Mouse (Mus musculus) G1E-ER4 (cell line): ENCODE data around the gene Zfp950. TPM values are rescaled to one million over a fixed set of nuclear protein-coding genes. Genes with fewer than 3 reads are reported as not detected.

Source experiments
- GATA1 ChIP-seq: IDR thresholded peaks from one replicate; pipeline ENCODE4 v1.8.0; 2012; ENCODE audit warnings: low read length, inconsistent platforms
- polyA plus RNA-seq: library from polyadenylated mRNA; stranded (reverse); fragments of >175 nt; gene quantifications from 2 replicates; pipeline ENCODE4 v1.2.3, GENCODE M21; 2012

Gene Zfp950
- polyA plus RNA-seq, 1 experiment, result 0.16 TPM

DNA sequence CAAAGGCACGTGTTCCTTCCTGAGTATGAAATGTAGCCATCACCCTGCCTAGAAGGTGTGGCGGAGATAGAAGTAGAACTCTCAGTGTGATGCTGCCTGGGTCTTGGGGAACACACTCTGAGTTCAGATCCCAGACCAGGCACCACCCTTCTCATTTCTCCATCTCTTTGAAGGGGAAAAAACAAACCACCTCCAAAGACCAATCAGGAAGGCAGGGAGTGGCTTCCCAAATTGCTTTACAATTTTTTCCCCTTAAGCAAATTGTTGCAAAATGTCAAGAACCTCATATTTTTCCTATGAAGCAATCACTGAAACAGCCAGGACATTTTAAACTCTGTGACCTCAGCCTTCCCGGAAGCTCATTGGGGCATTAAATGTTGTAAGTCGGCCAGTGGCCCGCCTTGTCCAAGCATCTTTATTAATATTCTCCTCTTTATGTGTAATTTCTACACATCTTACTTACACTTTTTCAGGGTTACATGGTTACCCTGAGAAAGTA, 60.3 kb downstream of the Zfp950 start:
- TF ChIP-seq GATA1, result no peak

DNA sequence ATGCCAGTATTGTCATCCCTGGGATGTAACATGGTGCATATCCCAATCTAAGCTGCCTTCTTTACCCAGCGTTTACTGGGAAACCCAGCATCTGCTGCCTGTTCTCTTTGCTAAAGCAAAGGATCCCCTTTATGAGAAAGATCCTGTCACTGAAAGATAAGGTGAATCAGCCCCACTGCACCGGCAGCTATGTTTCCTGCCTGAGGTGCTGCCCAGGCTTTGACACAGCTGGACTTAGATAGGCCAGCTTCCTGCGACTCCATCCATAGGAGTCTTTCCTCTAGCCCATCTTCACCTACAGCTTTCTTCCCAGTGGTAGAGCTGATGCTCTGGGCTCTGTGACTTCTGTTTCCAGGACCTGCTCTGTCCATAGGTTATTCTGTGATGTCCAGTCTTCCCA, 62.0 kb downstream of the Zfp950 start:
- TF ChIP-seq GATA1, result no peak

DNA sequence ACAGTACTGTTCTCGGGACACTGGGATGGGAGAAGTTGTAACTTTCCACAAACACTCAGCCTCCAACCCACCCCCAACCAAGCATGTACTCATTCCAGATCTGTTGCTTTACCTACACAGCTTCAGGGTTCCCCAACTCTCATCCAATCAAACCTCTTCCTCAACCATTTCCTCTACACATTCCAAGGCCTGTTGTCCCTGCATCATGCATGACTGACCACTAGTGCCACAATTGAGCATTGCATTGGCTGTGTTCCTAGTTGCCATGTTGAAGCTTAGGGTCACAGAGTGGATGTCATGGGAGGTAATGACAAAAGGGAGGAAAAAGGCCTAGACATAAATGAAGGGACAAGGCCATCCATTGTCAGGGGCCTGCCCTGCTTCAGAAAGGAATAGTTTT, 75.6 kb downstream of the Zfp950 start:
- TF ChIP-seq GATA1, result no peak

DNA sequence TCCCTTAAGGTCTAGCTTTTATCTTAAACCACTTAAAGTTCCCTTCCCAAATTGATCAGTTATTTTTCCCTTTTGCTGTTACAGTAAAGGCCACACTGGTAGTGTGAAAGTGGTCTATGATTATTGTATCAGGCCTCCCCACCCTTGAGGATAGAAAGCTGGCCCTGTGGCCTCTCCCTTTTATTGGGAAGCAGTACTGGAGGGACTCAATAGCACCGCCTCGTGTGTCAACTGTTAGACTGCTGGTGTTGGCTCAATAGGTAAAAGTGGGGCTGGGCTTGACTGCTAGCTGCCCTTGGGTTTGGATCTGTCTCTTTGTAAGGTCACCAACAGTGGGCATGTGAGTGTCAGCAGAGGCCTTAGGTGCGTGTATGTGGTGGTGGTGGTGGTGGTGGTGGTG, 76.3 kb downstream of the Zfp950 start:
- no peak for TF ChIP-seq GATA1

DNA sequence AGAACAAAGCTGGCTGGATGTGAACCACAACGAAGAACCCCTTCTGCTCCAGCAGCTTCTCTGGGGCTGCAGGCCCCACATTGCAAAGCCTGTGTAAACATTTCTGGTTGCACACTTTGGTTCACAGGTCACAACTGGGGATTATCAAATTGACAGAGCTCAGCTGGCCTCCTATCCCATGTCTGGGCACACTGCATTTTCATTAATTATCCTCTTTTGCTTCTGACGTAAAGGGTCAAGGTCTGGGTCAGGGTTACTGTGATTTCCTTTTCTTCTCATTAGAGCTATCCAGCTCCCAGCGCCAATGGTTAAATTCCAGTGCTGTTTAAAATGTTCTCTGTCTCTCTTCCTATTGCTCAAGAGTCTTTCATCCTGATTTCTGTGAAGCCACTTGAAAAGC, 83.1 kb downstream of the Zfp950 start:
- TF ChIP-seq GATA1, result no peak

DNA sequence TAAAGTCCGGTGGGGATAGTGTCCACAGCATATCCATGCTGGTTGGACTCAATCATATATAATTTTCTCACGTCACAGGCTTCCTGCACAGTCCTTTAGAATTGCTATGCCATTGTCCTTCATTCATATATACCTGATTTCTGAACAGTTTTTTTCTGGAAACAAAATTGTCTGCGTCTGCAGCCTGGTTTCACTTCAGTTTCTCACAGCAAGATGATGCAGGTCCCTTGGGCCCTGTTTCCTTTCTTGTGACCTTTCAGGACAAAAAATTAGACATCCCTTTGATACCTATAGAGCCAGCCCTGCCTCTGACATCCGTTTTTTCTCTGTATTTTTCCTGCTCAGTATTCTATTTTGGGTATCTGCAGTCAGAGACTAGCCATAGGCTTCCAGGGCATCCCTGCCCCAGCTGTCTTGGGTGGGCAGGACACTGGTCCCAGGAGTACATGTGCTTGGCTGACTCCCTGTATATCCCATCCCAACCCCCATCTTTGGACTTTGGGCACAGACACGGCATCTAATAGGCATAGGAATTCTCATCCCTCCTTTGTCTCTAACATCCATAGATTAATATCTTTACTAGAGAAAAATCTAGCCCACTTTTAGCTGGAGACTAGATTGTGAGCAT, 83.7 kb downstream of the Zfp950 start:
- TF ChIP-seq GATA1, result no peak

DNA sequence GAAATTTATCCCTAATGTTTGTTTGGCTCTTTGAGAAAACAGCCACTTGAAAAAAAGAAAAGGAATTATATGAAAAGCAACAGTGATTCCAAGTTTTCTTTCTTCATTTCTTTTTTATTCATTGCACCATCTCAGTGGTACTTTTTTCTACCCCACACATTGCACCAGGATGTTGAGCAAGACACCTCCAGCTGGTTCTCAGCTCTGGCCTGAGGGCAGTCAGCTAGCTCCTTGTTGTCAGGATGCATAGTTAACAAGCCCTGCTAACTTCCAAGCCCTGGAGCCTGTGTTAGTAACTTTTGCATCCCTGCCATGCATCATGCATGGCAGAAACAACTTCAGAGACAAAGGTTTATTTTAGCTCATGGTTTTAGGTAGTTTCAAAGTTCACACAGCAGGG, 87.9 kb downstream of the Zfp950 start:
- TF ChIP-seq GATA1, result no peak

DNA sequence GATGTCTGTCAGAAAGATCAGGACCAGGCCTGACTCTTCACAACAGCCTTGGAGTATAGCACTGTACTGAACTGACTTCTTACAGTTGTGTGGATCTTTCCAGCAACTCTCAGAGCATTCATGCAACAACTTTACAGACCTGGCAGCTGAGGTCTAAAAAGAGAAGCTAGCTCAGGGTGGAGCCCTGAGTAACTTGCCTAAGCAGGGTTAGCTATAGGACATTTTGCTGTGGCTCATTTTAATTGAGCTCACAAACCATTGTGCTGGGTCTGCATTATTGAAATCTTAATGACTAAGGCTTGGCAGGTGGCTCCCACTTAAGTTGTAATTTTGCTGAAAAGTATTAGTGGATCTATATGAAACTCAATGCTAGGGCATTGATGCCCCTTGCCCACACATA, 88.6 kb downstream of the Zfp950 start:
- TF ChIP-seq GATA1, result no peak

DNA sequence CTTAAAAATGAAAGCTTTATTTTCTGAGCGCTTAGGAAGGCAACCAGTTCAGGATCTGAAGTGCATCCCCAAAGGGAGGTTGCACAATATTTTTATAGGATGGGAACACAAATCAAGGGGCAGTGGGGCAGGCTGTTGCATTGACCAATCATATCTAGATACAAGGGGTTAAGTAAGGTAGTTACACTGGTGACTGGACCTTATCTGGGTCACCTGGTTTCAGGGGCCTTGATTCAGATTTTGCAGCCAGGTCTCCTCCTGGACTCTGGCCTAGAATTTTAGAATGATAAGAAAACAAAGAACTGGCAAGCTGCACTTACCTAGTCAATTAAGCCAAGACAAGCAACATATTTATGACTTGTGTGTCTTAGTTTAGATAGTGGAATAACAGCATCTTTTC, 89.5 kb downstream of the Zfp950 start:
- no peak for TF ChIP-seq GATA1

DNA sequence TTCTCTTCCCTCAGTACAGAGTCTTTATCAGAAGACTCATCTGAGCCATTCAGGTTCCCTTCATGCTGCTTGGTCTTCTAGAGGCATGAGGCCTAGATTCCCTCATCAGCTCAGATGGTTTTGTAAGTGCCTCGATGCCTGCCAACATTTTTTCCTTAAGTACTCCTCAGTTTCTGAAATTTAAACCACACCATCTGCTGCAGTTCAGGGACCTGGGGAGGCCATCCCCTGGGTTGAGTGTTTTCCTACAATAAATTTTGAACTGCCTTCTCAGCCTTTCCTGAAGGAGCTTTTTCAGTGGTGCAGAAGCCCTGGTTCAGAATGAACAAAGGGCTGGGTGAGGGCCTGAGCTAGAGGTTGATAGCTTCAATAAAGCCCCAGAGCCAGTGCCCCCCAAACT, 91.2 kb downstream of the Zfp950 start:
- no peak for TF ChIP-seq GATA1

DNA sequence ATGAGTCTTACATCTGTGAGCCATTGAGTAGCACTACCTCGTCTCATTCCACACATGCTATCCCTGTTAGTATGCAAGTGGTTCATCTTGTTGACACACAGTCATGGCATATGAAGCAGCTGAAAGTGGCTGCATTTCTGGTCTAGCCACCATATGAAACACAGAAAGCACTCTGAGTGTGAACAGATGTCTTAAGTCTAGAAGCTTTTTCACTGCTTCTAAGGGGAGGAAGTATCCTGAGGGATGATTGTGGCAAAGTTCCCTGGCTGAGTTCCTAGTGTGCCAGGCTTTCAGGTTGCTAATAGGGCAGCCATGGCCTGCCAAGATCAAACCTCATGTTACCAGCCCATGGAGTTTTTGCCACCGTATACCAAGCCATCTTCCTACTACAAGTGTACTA, 92.0 kb downstream of the Zfp950 start:
- no peak for TF ChIP-seq GATA1

DNA sequence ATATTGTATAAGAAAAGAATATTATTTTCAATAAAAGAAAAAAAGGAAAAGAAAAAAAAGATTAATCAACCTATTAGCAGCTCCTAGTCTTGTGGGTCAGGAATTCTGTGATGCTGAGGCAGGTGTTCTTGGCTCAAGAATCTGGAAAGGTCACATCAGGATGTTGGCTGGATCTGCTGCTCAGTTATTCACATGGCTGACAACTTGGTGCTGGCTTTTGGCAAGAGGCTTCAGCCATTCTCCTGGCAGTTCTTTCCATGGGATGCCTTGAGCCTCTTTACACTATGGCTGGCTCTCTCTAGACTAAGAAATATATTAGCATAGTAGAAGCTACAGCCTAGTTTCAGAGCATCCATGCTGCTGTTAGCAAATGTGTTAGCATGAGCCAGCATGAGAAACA, 101.5 kb downstream of the Zfp950 start:
- no peak for TF ChIP-seq GATA1

DNA sequence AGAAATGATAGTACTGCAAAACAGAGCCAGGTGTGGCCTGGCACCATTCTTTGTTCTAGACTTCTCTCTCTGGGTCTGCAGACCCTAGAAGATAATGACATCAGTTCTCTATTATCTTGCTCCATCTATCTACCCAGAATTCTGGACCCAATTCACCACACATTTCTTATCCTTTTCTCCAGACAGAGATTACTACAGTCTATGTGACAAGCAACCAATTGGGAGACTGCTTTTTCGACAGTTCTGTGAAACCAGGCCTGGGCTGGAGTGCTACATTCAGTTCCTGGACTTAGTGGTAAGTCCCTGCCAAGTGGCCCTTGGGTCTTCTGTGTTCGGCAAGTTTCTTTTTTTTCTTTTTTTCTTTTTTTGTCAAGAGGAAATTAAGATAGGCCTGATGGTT, 109.1 kb downstream of the Zfp950 start:
- TF ChIP-seq GATA1, result no peak

DNA sequence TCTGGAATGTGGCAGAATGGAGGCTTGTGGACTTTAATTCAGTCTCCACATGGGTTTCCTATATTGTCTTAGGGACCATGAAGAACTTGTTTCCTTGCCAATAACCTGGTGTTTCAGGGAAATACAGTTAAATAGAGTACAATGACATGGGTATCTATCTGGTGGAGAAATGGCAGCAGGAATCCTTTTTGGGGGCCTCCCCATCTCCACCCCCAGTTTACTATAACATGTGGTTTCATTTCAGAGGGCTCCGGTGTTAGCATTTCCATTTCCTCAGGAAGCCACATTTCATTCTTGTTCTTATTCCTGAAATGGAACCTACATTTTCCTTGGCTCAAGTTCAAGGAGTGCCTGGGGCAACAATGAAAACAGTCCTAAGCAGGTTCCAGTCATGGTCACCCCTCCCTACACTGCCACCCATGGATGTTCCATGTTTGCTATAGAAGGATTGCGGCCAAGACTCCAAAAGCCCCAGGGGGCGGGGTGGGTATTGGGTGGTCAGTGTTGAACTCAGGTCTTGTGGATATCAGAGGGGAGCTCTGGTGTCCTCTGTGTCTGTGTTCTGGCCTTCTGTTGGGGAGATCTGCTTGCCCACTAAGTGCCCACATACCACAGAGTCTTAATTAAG, 118.6 kb downstream of the Zfp950 start:
- TF ChIP-seq GATA1, result no peak

DNA sequence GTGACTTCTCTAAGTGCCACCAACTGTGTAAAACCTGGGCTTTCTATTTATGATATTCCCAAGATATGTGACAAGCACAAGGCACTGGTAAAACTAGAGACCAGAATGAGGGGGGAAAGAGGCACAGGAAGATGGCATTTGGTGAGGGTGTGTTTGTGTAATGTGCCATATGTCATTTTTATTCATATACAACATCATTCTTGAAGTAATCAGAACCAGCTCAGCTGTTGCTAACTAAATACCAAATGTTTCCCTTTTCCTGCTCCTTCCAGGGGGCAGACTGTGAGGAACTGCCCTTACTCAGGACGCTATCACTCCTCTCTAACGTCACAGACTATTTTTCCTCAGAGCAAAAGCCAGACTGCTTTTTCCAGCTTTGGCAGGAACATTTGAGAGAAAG, 119.1 kb downstream of the Zfp950 start:
- no peak for TF ChIP-seq GATA1

DNA sequence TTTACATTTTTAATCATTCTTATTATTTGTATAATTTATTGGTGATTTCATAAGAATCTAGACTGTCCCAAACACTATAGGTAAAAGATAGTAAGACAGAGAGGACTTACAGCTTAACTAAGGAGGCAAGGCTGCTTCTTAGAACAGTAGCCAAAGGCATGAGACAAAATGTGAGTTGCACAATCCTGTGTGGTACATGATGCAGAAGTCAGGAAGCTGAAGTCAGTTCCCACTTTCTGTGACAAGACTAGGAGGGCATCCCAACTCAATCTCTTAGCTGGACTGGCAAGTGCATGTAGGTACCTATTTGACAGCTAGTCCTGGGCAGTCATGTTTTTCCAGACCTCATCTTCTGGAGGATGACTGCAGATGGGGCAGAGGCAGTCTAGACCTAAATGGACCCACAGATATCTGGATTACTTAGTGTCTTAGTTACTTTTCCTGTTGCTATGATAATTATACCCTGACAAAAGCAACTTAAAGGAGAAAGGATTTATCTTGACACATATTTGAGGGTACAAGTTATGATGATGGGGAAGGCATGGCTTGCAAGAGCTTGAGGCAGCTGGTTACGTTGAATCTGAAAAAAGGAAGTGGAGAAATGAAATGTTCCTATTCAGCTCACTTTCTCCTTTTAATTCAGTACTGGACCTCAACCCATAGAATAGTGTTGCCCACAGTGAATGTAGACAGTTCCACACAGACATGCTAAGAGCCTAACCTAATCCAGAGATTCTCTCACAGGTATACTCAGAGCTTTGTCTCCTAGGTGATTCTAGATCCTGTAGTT, 123.0 kb downstream of the Zfp950 start:
- no peak for TF ChIP-seq GATA1

DNA sequence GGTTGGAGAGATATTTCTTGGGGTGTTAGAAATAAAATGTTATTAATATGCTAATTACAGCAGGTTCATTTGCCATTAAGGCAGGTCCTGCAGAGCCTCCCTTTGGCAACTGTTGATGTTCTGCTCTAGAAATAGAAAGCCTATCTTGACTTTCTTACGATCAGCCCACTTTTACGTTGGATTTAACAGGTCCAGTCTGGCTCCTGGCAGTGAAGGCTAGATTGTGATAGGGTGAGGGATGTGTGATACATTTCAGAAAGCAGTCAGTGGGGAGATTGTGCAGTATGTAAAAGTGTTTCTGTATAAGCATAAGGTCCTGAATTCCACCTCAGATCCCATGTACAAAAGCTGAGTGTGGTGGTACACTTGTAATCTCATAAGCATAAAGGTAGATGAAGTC, 131.4 kb downstream of the Zfp950 start:
- TF ChIP-seq GATA1, result no peak

Other genes with a start within 250 kb of the Zfp950 start
- gene Gm7102, start 35.5 kb upstream of the Zfp950 start, polyA plus RNA-seq, result 0.04 and 0.08 TPM in 2 replicates
- not detected in 2 replicates for gene Gm6020, start 43.0 kb upstream of the Zfp950 start, polyA plus RNA-seq
- 1.7 and 2.5 TPM in 2 replicates for gene Csf2ra, start 87.6 kb upstream of the Zfp950 start, polyA plus RNA-seq
- not detected in 2 replicates for gene Gm21060, start 156.2 kb upstream of the Zfp950 start, polyA plus RNA-seq